Mouse (Mus musculus) adrenal gland, postnatal 4 days (tissue): Measurements from ENCODE around the gene Sash1. TPM values are rescaled to one million over a fixed set of nuclear protein-coding genes. Genes with fewer than 3 reads are reported as not detected.
"Not testable (repeated sequence)": the region's sequence is repeated elsewhere in the genome, so short reads cannot be mapped to it uniquely, and the experiment has no call there.

Experiments used
- DNase-seq, 2 experiments: peaks; one replicate each; pipeline ENCODE4 v3.0.0; 2021 to 2022; ENCODE audit warnings: low spot score in 2 of 2, mixed read lengths in 2 of 2
- total RNA-seq, 2 experiments: library from RNA; stranded (reverse); gene quantifications; 2 replicates each; pipeline ENCODE4 v1.2.3; 2021

Sash1 gene
- total RNA-seq, 2 experiments from 2014 or later = 71.2 to 74.2 TPM

GRCm38 (mm10) chr10:8761656-8762055 is 124.2 kb downstream of the Sash1 start:
- DNase-seq = no peak

GRCm38 (mm10) chr10:8760598-8760997 is 125.3 kb downstream of the Sash1 start:
- no peak for DNase-seq

GRCm38 (mm10) chr10:8759228-8759627 is 126.6 kb downstream of the Sash1 start:
- DNase-seq = no peak

- no peak for DNase-seq
Measured at GRCm38 (mm10) chr10:8757429-8757931, 128.4 kb downstream of the Sash1 start.

GRCm38 (mm10) chr10:8756604-8757354 is 129.1 kb downstream of the Sash1 start:
- DNase-seq = no peak

- no peak for DNase-seq
Measured at GRCm38 (mm10) chr10:8753377-8753776, 132.5 kb downstream of the Sash1 start.

GRCm38 (mm10) chr10:8752436-8752835 is 133.4 kb downstream of the Sash1 start:
- peak in 1 of 2 experiments; percentile 39 for DNase-seq

- no peak for DNase-seq
Measured at GRCm38 (mm10) chr10:8749537-8749936, 136.3 kb downstream of the Sash1 start.

- no peak for DNase-seq
Measured at GRCm38 (mm10) chr10:8747450-8748212, 138.2 kb downstream of the Sash1 start.

- no peak for DNase-seq
Measured at GRCm38 (mm10) chr10:8746082-8746696, 139.7 kb downstream of the Sash1 start.

- peak; percentile 37 to 59 for DNase-seq
Measured at GRCm38 (mm10) chr10:8742872-8743271, 143.0 kb downstream of the Sash1 start.

GRCm38 (mm10) chr10:8741505-8741904 is 144.4 kb downstream of the Sash1 start:
- DNase-seq = no peak

- no peak for DNase-seq
Measured at GRCm38 (mm10) chr10:8740797-8741196, 145.1 kb downstream of the Sash1 start.

GRCm38 (mm10) chr10:8729387-8730337 is 156.2 kb downstream of the Sash1 start:
- no peak for DNase-seq

- DNase-seq = peak in 1 of 2 experiments; percentile 1
Measured at GRCm38 (mm10) chr10:8719345-8719744, 166.5 kb downstream of the Sash1 start.

GRCm38 (mm10) chr10:8718831-8719230 is 167.0 kb downstream of the Sash1 start:
- no peak for DNase-seq

- DNase-seq = no peak
Measured at GRCm38 (mm10) chr10:8717171-8717570, 168.7 kb downstream of the Sash1 start.

- DNase-seq = peak; percentile 31 to 59
Measured at GRCm38 (mm10) chr10:8715679-8716284, 170.1 kb downstream of the Sash1 start.

- DNase-seq = not testable (repeated sequence)
Measured at GRCm38 (mm10) chr10:8696636-8697035, 189.2 kb downstream of the Sash1 start.

- DNase-seq = no peak
Measured at GRCm38 (mm10) chr10:8693996-8694500, 191.8 kb downstream of the Sash1 start.
